In genomic region chr3:144664363-144665299, GRCm38 (mm10) we compare ENCODE assay signal across 8 mouse cellular contexts. TPM values are rescaled to one million over a fixed set of nuclear protein-coding genes. Genes with fewer than 3 reads are reported as not detected.
DNase-seq lines count a peak whose midpoint lies in the region; ATAC-seq lines count a peak whose summit lies in the region.

No protein-coding gene starts in this region.

- no peaks in the 10 kb centered on the region for H3K9me3 ChIP-seq in hindbrain, embryonic 11.5 days (ENCODE audit: control insufficient read depth, low read length)
- H3K9me3 ChIP-seq in limb, embryonic 13.5 days: no peaks in the 10 kb centered on the region
- H3K9me3 ChIP-seq in stomach, embryonic 14.5 days (ENCODE audit: control insufficient read depth, low read depth, low read length): peaks cover 4% of the 10 kb centered on the region; the same call in 1 of the 2 replicates

- no peak overlapping the region for H3K9ac ChIP-seq in hindbrain, embryonic 11.5 days (ENCODE audit: low read depth, low read length)
- H3K9ac ChIP-seq in limb, embryonic 13.5 days: no peak overlapping the region
- H3K9ac ChIP-seq in stomach, embryonic 14.5 days (replicated peaks; ENCODE audit: low read depth, low read length): no peak overlapping the region

- 53% methylated on average over 22 of the region's 22 CpGs for WGBS in hindbrain, embryonic 11.5 days
- WGBS in limb, embryonic 13.5 days: 35% methylated on average over 22 of the region's 22 CpGs
- 20% methylated on average over 22 of the region's 22 CpGs for WGBS in stomach, embryonic 14.5 days

- intact Hi-C loops in left cerebral cortex, postnatal 14 days (cut with DNase I): no loop called here

- no peaks in the 10 kb centered on the region for H3K27me3 ChIP-seq in hindbrain, embryonic 11.5 days (ENCODE audit: control insufficient read depth, insufficient read depth, low read length)
- H3K27me3 ChIP-seq in limb, embryonic 13.5 days: no peaks in the 10 kb centered on the region
- H3K27me3 ChIP-seq in stomach, embryonic 14.5 days (ENCODE audit: control insufficient read depth, insufficient read depth, low read length): no peaks in the 10 kb centered on the region

- peak; percentile 29 for DNase-seq in adrenal gland, adult 8-10 months
- peak; percentile 72 for DNase-seq in fibroblast of lung, adult 2 months (ENCODE audit: low read depth)
- DNase-seq in hindbrain, embryonic 11.5 days (ENCODE audit: low spot score): peak; percentile 25
- DNase-seq in layer of hippocampus, postnatal 36 days: no peak
- DNase-seq in left cerebral cortex, postnatal 14 days (ENCODE audit: low spot score in 2 of 2): no peak
- no peak for DNase-seq in thymus, postnatal 36 days

- no peak overlapping the region for H3K4me3 ChIP-seq in hindbrain, embryonic 11.5 days (ENCODE audit: low read depth, low read length)
- no peak overlapping the region for H3K4me3 ChIP-seq in limb, embryonic 13.5 days
- no peak overlapping the region for H3K4me3 ChIP-seq in stomach, embryonic 14.5 days (ENCODE audit: low read depth, low read length)

- H3K36me3 ChIP-seq in hindbrain, embryonic 11.5 days (ENCODE audit: control insufficient read depth, insufficient read depth, low read length): no peaks in the 10 kb centered on the region
- no peaks in the 10 kb centered on the region for H3K36me3 ChIP-seq in limb, embryonic 13.5 days
- no peaks in the 10 kb centered on the region for H3K36me3 ChIP-seq in stomach, embryonic 14.5 days (ENCODE audit: control insufficient read depth, insufficient read depth, low read length)

- no peak overlapping the region for H3K27ac ChIP-seq in hindbrain, embryonic 11.5 days (ENCODE audit: low read depth, low read length)
- H3K27ac ChIP-seq in limb, embryonic 13.5 days: no peak overlapping the region
- H3K27ac ChIP-seq in stomach, embryonic 14.5 days (ENCODE audit: low read length): no peak overlapping the region

- ATAC-seq in hindbrain, embryonic 11.5 days (ENCODE audit: low FRiP score): peak; percentile 56
- ATAC-seq in limb, embryonic 13.5 days (ENCODE audit: low FRiP score, low read depth): peak; percentile 54
- no peak for ATAC-seq in stomach, embryonic 14.5 days (ENCODE audit: insufficient number of reproducible peaks, insufficient read depth, low FRiP score, low read depth)

- no peaks in the 10 kb centered on the region for H3K4me1 ChIP-seq in hindbrain, embryonic 11.5 days (replicated peaks; ENCODE audit: control insufficient read depth, insufficient read depth, low read length)
- H3K4me1 ChIP-seq in limb, embryonic 13.5 days: 0 out of 2 replicates have a peak, but pooled peaks cover 4% of the 10 kb centered on the region
- no peaks in the 10 kb centered on the region for H3K4me1 ChIP-seq in stomach, embryonic 14.5 days (ENCODE audit: control insufficient read depth, insufficient read depth, low read length)

- no peak overlapping the region for H3K4me2 ChIP-seq in hindbrain, embryonic 11.5 days (replicated peaks; ENCODE audit: low read depth, low read length)
- peak overlapping the region; percentile 31; the same call in 1 of the 2 replicates for H3K4me2 ChIP-seq in limb, embryonic 13.5 days (replicated peaks)
- peak overlapping the region; percentile 1; the same call in 1 of the 2 replicates for H3K4me2 ChIP-seq in stomach, embryonic 14.5 days (replicated peaks; ENCODE audit: low read depth, low read length)

RNA-seq across cellular contexts. Expression of gene Sh3glb1, which starts 55.5 kb away (rescaled TPM):
- 100 to 1,000 TPM in 3 of 4 experiments, 10 to 100 TPM in 1; 82.1 to 133 (median 115) TPM for total RNA-seq in adrenal gland, adult 8-10 months (2022)
- 108 and 116 TPM in 2 replicates for polyA plus RNA-seq in hindbrain, embryonic 11.5 days (2014; fragmentation: Nextera tagmentation; extraction: Ambion mirVana)
- polyA plus RNA-seq in limb, embryonic 13.5 days (2015; fragmentation: Nextera tagmentation; extraction: Ambion mirVana): 116 and 126 TPM in 2 replicates
- polyA plus RNA-seq in stomach, embryonic 14.5 days (2014; fragmentation: Nextera tagmentation; extraction: Ambion mirVana): 93.8 and 100 TPM in 2 replicates
- 10 to 100 TPM; 61.6 to 63.1 TPM for total RNA-seq in layer of hippocampus, postnatal 36 days (2021)
- total RNA-seq in left cerebral cortex, postnatal 14 days (2021): 10 to 100 TPM; 82.3 TPM

Comparison
In these comparisons a context has a peak if more than half of its experiments do, and no peak if none do; other contexts are left out.
1. DNase-seq: peak in adrenal gland, adult 8-10 months (single experiment), fibroblast of lung, adult 2 months (single experiment) and hindbrain, embryonic 11.5 days (single experiment); none in layer of hippocampus, postnatal 36 days (0 of 2), left cerebral cortex, postnatal 14 days (0 of 2) and thymus, postnatal 36 days (0 of 2).